Mouse (Mus musculus) cerebellum, adult 18-20 months (tissue): ENCODE data around the gene Tmem200b.

ENCODE experiments used
- DNase-seq, 2 experiments: peaks; one replicate each; pipeline ENCODE4 v3.0.0; 2021

The Tmem200b gene

GRCm38 (mm10) chr4:131921461-131922346 lies at the start of gene Tmem200b:
Tmem200b (plus strand) TSS chr4:131921771.
- peak in 1 of 2 experiments; percentile 23 for DNase-seq

GRCm38 (mm10) chr4:131872672-131873292 lies 48.8 kb upstream of the Tmem200b start:
- DNase-seq: no peak

- DNase-seq: peak; percentile 91 to 95
These were observed 48.0 kb upstream of the Tmem200b start, which contains the start of gene Srsf4 for GRCm38 (mm10) chr4:131873293-131874168. Srsf4 (plus strand) TSS chr4:131873617.

GRCm38 (mm10) chr4:131874169-131874536 lies 47.4 kb upstream of the Tmem200b start:
- no peak for DNase-seq

GRCm38 (mm10) chr4:131874567-131874966 lies 47.0 kb upstream of the Tmem200b start:
- DNase-seq: no peak

DNA sequence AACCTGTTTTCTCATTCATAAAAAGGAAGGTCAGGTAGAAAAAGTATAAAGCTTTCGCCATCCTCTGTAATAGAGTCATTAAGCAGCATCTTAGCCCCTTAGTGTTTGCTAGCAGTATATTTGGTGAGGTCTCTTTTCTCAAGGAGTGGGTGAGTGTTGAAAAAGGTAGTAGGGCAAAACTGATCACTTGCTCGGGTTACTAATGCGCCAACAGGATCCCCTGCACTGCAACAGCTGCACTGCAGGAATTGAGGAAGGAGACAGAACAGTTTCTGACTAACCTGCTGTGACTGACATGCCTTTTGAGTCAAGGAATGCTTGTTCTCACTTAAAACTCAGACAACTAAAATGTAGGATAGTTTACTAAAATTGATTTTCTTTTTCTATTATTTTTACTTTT lies 46.3 kb upstream of the Tmem200b start:
- DNase-seq: no peak

DNA sequence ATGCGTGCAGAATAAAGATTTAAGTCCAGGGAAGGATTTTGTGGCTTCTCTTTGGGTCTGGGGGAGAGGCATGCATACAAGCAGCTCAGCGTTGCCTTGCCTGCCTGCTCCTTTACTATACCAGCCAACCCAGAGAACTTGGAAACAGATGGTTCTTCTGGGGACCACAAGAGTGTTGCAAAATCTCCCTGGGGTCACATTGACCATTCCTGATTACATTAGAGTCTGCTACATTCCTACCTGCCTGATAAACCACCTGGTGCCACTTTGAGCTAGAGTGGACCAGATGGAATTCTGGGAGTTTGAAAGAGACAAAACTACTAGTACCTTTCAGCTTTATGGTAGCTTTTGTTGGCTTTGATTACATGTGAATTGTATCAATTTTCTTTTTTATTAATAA lies 44.7 kb upstream of the Tmem200b start:
- no peak for DNase-seq

DNA sequence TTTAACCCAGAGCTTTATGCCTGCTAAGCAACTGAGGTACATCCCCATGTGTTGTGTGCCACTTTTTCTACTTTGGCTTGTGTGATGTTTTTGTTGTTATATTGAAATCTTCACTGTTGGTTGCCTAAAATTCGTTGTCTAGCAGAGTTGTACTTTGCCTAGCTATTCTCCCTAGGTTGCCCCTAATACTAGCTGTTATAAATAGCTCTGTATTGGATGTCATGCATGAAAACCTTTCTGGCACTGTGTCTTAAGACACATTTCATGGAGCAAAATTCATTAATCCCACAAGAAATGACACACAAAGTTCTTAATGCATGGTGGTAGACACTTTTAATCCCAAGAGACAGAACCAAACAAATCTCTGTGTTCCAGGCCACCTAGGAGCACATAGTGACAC lies 41.9 kb upstream of the Tmem200b start:
- no peak for DNase-seq

GRCm38 (mm10) chr4:131881306-131881705 lies 40.3 kb upstream of the Tmem200b start:
- DNase-seq: no peak

DNA sequence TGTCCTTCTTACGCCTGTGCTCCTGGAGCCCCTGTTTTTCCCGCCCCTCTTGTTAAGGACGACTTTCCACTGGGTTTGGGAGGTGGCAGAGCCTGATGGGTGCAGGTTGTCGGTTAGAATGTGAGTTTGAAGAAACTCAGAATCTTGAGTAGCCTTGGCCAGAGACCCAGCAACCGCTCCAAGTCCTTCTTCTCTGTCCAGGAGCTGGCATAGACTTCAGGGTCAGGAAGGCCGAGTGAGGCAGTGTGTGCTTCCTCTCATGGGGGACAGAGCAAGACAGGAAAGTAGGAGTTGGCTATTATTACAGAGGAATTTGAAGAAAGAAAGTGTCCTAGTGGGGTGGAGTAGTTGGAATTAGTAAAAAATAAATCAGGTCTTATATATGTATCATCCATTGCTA lies 38.0 kb upstream of the Tmem200b start:
- no peak for DNase-seq

DNA sequence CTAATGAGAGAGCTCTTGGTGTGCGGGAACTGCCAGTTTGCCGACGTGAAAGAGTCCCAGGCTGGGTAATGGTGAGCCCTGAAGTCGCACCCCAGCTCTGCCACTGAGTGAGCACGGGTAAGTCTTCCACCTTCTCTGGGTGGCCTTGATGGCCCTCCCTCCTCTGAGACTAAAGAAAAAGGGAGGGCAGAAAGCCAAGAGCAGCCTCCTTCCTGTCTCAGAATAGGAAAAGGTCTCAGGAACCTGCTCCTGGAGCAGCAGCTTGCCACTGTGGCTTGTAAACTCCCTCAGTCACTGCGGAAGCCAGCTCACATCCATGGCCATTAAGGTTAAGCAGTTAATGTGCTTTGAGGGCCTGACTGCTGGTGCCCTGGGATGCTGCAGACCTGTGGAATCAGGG lies 36.2 kb upstream of the Tmem200b start:
- DNase-seq: no peak

- DNase-seq: no peak
These were observed 33.0 kb upstream of the Tmem200b start for GRCm38 (mm10) chr4:131888564-131888963.

DNA sequence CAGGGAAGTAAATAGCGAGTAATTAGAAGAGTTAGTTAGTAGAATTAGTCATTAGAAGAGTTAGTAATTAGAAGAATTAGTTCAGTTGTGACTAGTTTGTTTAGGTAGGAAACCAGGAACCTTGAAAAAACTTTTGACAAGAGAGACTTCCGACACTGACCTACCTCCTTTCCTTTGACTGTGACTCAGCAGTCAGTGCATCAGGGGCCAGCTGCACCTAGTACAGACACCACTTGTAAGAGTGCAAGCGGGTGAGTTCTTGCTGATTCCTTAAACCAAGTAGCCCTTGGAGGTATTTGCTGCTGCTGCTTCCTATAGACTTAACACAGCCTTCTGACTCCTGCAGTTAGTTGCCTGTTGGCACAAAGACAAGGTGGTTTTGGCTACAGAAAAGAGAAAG lies 30.9 kb upstream of the Tmem200b start:
- no peak for DNase-seq

- no peak for DNase-seq
These were observed 24.5 kb upstream of the Tmem200b start for GRCm38 (mm10) chr4:131897109-131897508.

- DNase-seq: no peak
These were observed 23.8 kb upstream of the Tmem200b start for GRCm38 (mm10) chr4:131897787-131898186.

DNA sequence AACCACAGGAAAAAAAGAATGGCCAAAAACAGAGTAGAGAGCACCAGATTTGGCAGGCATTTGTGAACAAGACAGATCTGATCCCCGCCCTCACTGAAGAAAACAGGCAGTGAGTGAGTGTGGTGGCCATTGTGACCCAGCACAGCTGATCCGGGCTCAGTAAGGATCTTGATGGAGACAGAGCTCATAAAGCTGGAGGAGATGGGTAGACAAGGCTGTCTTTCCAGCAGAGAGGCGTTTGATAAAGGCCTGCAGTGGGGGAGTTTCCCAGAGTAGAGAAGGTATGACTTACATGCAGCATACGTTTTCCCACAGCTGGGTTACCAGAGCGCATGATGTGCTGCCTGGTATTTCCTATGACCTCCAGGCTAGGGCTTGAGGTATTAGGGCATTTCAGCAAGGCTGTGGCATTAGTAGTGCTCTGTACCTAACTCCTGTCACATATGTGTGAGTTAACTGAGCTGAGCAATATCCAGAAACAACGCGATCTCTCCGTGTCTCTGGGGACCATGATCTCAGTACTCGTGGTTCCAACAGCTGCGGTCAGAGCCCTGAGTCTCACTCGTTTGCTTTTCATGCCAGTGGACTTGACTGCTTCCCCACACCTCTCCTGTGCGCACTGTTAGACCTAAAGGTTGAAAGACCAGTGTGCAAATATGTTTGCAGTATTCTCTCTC lies 22.9 kb upstream of the Tmem200b start:
- no peak for DNase-seq

DNA sequence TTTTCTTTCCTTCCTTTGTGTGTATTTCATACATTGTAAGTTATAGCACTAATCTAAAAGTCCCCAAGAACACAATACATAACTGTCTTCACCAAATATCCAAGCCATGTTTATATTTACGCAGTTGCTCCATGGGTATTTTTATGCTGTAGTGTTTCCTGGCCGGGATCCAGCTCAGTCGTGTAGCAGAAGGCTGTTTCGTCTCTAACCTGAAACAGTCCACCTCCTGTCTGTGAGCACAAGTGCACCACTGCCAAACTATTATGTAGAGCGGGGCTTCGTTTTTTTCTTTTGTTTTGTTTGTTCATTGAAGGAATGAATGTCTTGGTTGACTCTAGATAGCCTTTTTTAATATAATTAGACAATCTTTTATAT lies 22.4 kb upstream of the Tmem200b start:
- DNase-seq: peak; percentile 62 to 66

DNA sequence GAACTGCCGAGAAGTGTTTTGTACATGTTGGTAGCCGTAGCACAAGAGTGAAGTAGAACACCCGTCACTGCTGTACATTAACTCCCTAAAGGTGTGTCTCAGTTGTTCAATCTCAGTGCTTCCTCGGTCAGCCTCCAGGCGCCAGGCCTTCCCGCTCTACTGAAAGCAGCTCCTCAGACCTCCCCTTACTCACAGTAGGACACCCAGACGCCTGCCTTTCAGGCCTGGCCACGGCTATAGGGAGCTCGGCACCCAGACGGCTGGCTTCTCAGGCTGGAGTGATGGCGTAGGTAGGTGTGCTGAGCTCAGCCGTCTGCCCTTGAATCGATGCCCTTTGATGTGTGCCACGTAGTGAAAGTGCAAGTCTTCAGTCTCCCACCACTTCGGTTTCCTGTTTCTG lies 20.5 kb upstream of the Tmem200b start:
- no peak for DNase-seq

- peak; percentile 37 to 40 for DNase-seq
These were observed 17.1 kb upstream of the Tmem200b start for GRCm38 (mm10) chr4:131904478-131904877.

- DNase-seq: no peak
These were observed 15.1 kb upstream of the Tmem200b start for GRCm38 (mm10) chr4:131906423-131906822.

DNA sequence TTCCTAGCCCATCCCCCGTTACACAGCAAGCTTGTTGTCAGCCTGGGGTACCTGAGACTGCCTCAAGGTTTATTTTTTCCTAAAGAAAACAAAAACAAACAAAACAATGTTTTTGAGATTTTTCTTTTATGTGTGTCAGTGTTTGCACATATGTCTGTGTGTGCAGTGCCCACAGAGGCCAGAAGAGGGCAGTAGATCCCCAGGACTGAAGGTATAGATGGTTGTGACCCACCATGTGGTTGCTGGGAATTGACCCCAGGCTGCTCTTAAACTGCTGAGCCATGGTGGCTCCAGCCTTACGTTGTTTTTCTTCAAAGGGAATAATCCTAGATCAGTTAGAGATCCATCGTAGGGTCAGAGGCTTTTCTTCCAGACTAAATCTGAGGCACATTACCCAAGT lies 13.7 kb upstream of the Tmem200b start:
- no peak for DNase-seq

DNA sequence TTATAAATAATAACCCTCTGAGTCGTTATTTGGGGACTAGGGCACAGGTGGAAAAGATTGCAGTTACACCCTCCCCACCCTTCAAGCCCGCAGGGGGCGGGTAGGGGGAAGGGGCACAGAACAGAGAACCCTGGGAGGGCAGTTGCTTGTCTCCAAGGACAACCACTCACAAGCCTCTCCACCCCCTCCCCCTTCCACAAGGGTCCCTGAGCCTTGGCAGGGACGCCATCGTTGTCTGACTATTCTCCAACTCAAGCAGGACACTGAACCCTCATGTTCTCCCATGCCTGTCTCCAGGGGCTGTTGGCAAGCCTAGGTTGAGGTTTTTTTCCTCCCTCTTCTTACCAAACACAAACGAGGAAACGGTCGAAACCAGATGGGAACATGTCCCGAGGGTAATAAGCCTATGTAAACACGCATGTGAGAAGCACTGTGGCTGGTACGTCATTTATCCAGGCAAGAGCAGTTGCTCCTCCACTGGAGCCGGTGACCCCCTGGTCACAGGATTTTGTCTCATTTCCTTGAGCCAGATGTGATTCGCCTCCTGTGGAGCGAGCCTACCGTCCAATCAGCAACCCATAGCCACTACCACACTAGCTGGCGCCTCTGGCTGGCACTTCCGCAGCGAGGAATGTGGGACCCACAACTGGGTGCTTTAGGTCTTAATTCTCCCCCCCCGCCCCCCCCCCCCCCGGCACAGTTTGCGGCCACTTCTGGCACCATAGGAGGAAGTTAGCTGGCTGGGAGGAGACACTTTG lies 11.2 kb upstream of the Tmem200b start:
- DNase-seq: no peak
